Mouse (Mus musculus) CH12.LX (cell line): ENCODE results near the gene Scn3b. TPM values are rescaled to one million over a fixed set of nuclear protein-coding genes. Genes with fewer than 3 reads are reported as not detected.

ENCODE experiments used
- DNase-seq: peaks from one replicate; pipeline ENCODE4 v3.0.0-alpha.2; 2013; ENCODE audit errors: extremely low read depth
- H3K27ac ChIP-seq: 2 replicates; pipeline ENCODE4 v1.5.1; 2012; ENCODE audit warnings: low read depth, mild to moderate bottlenecking, control low read depth, moderate library complexity; ENCODE audit not compliant: insufficient read depth
- H3K27me3 ChIP-seq: replicated peaks from 2 replicates; pipeline ENCODE3; 2012; ENCODE audit warnings: inconsistent platforms
- H3K36me3 ChIP-seq, 2 experiments: replicated peaks in 1 of 2; 2 replicates each; pipeline versions ENCODE3 to v1.6.1; 2012; ENCODE audit warnings: inconsistent platforms in 1 of 2, low read length in 1 of 2, mild to moderate bottlenecking in 1 of 2, mixed read lengths in 1 of 2, moderate library complexity in 1 of 2; ENCODE audit not compliant: control insufficient read depth in 1 of 2, insufficient read depth in 1 of 2
- H3K4me1 ChIP-seq, 2 experiments: 2 replicates each; pipeline ENCODE4 v1.6.1; 2012; ENCODE audit warnings: inconsistent platforms in 1 of 2, moderate library complexity in 1 of 2; ENCODE audit not compliant: insufficient read depth in 2 of 2, control insufficient read depth in 1 of 2
- H3K4me2 ChIP-seq: 2 replicates; pipeline ENCODE4 v1.6.1; 2012; ENCODE audit warnings: low read depth, mild to moderate bottlenecking, control low read depth; ENCODE audit not compliant: poor library complexity, insufficient read depth, severe bottlenecking
- H3K4me3 ChIP-seq, 3 experiments: fragments of 150-350 bp in 1 of 3; sonication (generic) in 1 of 3; replicated peaks in 1 of 3; 2 replicates each; pipeline versions ENCODE3 to v1.5.1; 2011 to 2012; ENCODE audit warnings: low read depth in 2 of 3, low read length in 2 of 3, mild to moderate bottlenecking in 2 of 3, moderate library complexity in 2 of 3, control low read depth in 1 of 3, improper control_type of control experiment in 1 of 3, inconsistent platforms in 1 of 3, mixed read lengths in 1 of 3; ENCODE audit not compliant: poor library complexity in 1 of 3
- H3K79me2 ChIP-seq: replicated peaks from 2 replicates; pipeline ENCODE4 v1.6.1; 2012; ENCODE audit warnings: mild to moderate bottlenecking, moderate library complexity; ENCODE audit not compliant: control insufficient read depth, poor library complexity, insufficient read depth, severe bottlenecking; ENCODE audit errors: extremely low read depth
- H3K9ac ChIP-seq: 2 replicates; pipeline ENCODE4 v1.6.1; 2012; ENCODE audit warnings: low read depth, mild to moderate bottlenecking, control low read depth, moderate library complexity; ENCODE audit not compliant: insufficient read depth
- H3K9me3 ChIP-seq: replicated peaks from 2 replicates; pipeline ENCODE3; 2012; ENCODE audit warnings: low read length, inconsistent platforms, mixed read lengths
- BHLHE40 ChIP-seq: IDR thresholded peaks from 2 replicates; pipeline ENCODE4 v1.6.1; 2011; ENCODE audit warnings: mild to moderate bottlenecking, low read depth, low read length, improper control_type of control experiment
- CTCF ChIP-seq, 2 experiments: IDR thresholded peaks in 1 of 2; conservative IDR thresholded peaks in 1 of 2; 2 replicates each; pipeline ENCODE4 v1.5.1; 2011 to 2012; ENCODE audit warnings: low read depth in 2 of 2, low read length in 2 of 2, improper control_type of control experiment in 1 of 2, inconsistent platforms in 1 of 2, mild to moderate bottlenecking in 1 of 2, moderate library complexity in 1 of 2
- E2F4 ChIP-seq: IDR thresholded peaks from 2 replicates; pipeline ENCODE4 v1.6.1; 2011; ENCODE audit warnings: low read depth, low read length, improper control_type of control experiment; ENCODE audit not compliant: insufficient replicate concordance
- EP300 ChIP-seq: IDR thresholded peaks from 2 replicates; pipeline ENCODE4 v1.6.1; 2011; ENCODE audit warnings: low read length, improper control_type of control experiment
- ETS1 ChIP-seq: conservative IDR thresholded peaks from 2 replicates; pipeline ENCODE4 v1.6.1; 2012; ENCODE audit warnings: low read depth, mild to moderate bottlenecking, inconsistent platforms, low read length, improper control_type of control experiment, moderate library complexity
- IRF4 ChIP-seq: IDR thresholded peaks from 2 replicates; pipeline ENCODE4 v1.6.1; 2014; ENCODE audit warnings: low read depth, mild to moderate bottlenecking, inconsistent platforms, low read length, improper control_type of control experiment
- KAT2A ChIP-seq: IDR thresholded peaks from 2 replicates; pipeline ENCODE4 v1.6.1; 2012; ENCODE audit warnings: low read length, improper control_type of control experiment, inconsistent platforms; ENCODE audit not compliant: insufficient replicate concordance
- MAX ChIP-seq: IDR thresholded peaks from 2 replicates; pipeline ENCODE4 v1.6.1; 2011; ENCODE audit warnings: low read length, improper control_type of control experiment
- MAZ ChIP-seq: IDR thresholded peaks from 2 replicates; pipeline ENCODE4 v1.6.1; 2012; ENCODE audit warnings: low read depth, mild to moderate bottlenecking, inconsistent platforms, low read length, improper control_type of control experiment, moderate library complexity
- MYC ChIP-seq: IDR thresholded peaks from 2 replicates; pipeline ENCODE4 v1.6.1; 2011; ENCODE audit warnings: low read depth, mild to moderate bottlenecking, improper control_type of control experiment, low read length
- NELFE ChIP-seq: IDR thresholded peaks from 2 replicates; pipeline ENCODE4 v1.6.1; 2011; ENCODE audit warnings: low read depth, low read length, improper control_type of control experiment
- NRF1 ChIP-seq: IDR thresholded peaks from 2 replicates; pipeline ENCODE4 v1.6.1; 2014; ENCODE audit warnings: low read depth, mild to moderate bottlenecking, inconsistent platforms, low read length, improper control_type of control experiment, moderate library complexity
- PAX5 ChIP-seq: IDR thresholded peaks from 2 replicates; pipeline ENCODE4 v1.6.1; 2012; ENCODE audit warnings: low read length, inconsistent platforms, mixed read lengths
- RAD21 ChIP-seq: IDR thresholded peaks from 2 replicates; pipeline ENCODE4 v1.6.1; 2011; ENCODE audit warnings: low read depth, mild to moderate bottlenecking, low read length, improper control_type of control experiment, moderate library complexity
- RCOR1 ChIP-seq: conservative IDR thresholded peaks from 2 replicates; pipeline ENCODE4 v1.6.1; 2012; ENCODE audit warnings: low read depth, mild to moderate bottlenecking, inconsistent platforms, low read length, improper control_type of control experiment
- SMC3 ChIP-seq: IDR thresholded peaks from 2 replicates; pipeline ENCODE4 v1.6.1; 2011; ENCODE audit warnings: low read depth, low read length, improper control_type of control experiment
- TBP ChIP-seq: conservative IDR thresholded peaks from 2 replicates; pipeline ENCODE4 v1.6.1; 2011; ENCODE audit warnings: low read depth, low read length, improper control_type of control experiment
- UBTF ChIP-seq: IDR thresholded peaks from 2 replicates; pipeline ENCODE4 v1.6.1; 2012; ENCODE audit warnings: low read depth, mild to moderate bottlenecking, inconsistent platforms, low read length, improper control_type of control experiment, moderate library complexity
- USF1 ChIP-seq: IDR thresholded peaks from 2 replicates; pipeline ENCODE4 v1.6.1; 2014; ENCODE audit warnings: low read depth, mild to moderate bottlenecking, inconsistent platforms, low read length, improper control_type of control experiment
- ZKSCAN1 ChIP-seq: IDR thresholded peaks from 2 replicates; pipeline ENCODE4 v1.6.1; 2012; ENCODE audit warnings: low read depth, inconsistent platforms, low read length, improper control_type of control experiment, borderline replicate concordance
- ZNF384 ChIP-seq: IDR thresholded peaks from 2 replicates; pipeline ENCODE4 v1.6.1; 2012; ENCODE audit warnings: low read depth, low read length, improper control_type of control experiment, inconsistent platforms
- dilution Hi-C: fragments of 300-500 bp; cut with MboI; formaldehyde crosslinking; loops from 2 replicates; pipeline ENCODE4 v1.14.3; 2020; ENCODE audit warnings: low sequenced_read_pairs; ENCODE audit not compliant: extremely low pct_unique_long_range_greater_than_20kb, extremely low pct_ligation_motif_present
- in situ Hi-C: fragments of 300-500 bp; cut with MboI; formaldehyde crosslinking; loops from 3 replicates; pipeline ENCODE4 v1.14.3; 2019; ENCODE audit warnings: low sequenced_read_pairs, low pct_ligation_motif_present, low pct_unique_long_range_greater_than_20kb, mixed read lengths
- polyA plus RNA-seq: library from polyadenylated mRNA; unstranded; fragments of >175 nt; gene quantifications from 2 replicates; pipeline ENCODE4 v1.2.1, GENCODE M21; 2012; ENCODE audit warnings: low read depth; ENCODE audit not compliant: insufficient read length
- total RNA-seq, 2 experiments: library from RNA; depleted of rRNA; stranded (reverse); fragments of 300-350 nt in 1 of 2; fragments of >200 nt in 1 of 2; gene quantifications; 2 replicates each; pipeline ENCODE4 v1.2.3; 2012 to 2014

The Scn3b gene
- total and polyA plus RNA-seq, 3 experiments = 0.08 to 0.34 TPM; not detected in 1

DNA sequence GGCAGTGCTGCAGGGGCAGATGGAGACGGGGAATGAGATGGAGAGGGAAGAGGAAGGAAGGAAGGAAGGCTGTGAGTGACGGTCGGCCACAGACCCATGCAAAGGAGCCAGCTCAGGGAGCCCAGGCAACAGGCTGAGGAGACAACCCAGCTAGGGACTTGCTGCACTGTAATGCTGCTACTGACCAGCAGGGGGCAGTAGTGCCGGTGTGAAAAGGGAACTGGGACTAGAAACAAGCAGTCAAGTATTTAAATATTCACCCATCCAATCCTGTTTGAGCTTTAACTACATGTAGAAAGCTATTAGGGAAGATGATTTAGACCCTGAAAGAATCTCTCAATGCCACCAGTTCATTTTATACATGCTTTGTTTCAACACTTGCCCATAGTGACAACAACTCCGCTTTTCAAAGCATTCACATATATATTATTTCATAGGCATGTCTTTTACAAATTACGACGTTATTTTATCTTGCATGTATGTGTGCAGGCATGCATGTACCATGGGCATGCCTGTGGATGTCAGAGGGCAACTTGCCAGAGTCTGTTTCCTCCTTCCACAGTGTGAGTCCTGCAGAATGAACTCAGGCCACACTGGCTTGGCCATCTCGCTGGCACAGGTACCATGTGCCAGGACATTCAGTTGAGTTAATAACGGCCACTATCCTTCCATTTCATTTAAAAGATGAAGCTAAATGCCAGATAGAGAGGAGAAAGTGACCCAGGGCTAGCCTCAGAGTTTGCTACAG lies 64.8 kb downstream of the Scn3b start:
- dilution Hi-C loops (no loop called here), in situ Hi-C loops (no loop called here)
- Histone ChIP-seq H3K27me3 (no peaks in the 10 kb centered on the region), H3K9me3 (no peaks in the 10 kb centered on the region), H3K4me2 (no peak overlapping the region), H3K27ac (no peak overlapping the region), H3K79me2 (no peaks in the 10 kb centered on the region), H3K4me3 (no peak overlapping the region), H3K4me1 (peaks cover 13 to 55% of the 10 kb centered on the region in 2 experiments), H3K36me3 (peaks cover 21 to 58% of the 10 kb centered on the region in 2 experiments), H3K9ac (no peak overlapping the region)
- peak; percentile 84 for DNase-seq
- TF ChIP-seq RAD21 = peak; percentile 72
- TF ChIP-seq CTCF (conservative IDR thresholded peaks at IDR 0.05 in 1 of 2, IDR thresholded peaks at IDR 0.05 in 1 of 2; ENCODE audit: low read depth in 2 of 2, low read length in 2 of 2) = peak; percentile 90 to 99
- TF ChIP-seq TBP = no peak
- TF ChIP-seq EP300 = 0 out of 2 replicates have a peak, but pooled peaks have one; percentile 17
- peak; percentile 82 for TF ChIP-seq SMC3
- TF ChIP-seq IRF4 = peak; percentile 90
- TF ChIP-seq ZNF384 = no peak

DNA sequence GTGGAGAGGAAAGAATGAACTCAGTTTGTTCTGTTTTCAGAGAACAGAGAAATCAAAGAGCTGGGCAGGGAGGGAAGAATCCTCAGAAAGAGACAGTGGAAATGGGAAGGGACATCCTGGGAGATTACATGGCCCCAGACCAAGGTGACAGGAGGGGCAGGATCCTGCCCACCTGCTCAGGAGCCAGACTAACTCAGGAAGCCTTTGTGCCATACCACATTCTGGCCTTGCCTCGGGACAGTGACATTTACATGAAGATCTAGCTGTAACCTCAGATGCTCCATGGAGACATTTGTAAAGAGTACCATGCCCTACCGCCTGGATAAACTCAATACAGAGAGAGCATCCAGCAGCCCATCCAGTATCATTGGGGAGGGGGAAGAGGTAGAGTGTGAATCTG lies 65.6 kb downstream of the Scn3b start:
- Histone ChIP-seq H3K79me2 (no peaks in the 10 kb centered on the region), H3K9ac (no peak overlapping the region), H3K4me1 (peaks cover 13 to 59% of the 10 kb centered on the region in 2 experiments), H3K4me3 (no peak overlapping the region), H3K36me3 (peaks cover 21 to 55% of the 10 kb centered on the region in 2 experiments), H3K27ac (no peak overlapping the region), H3K27me3 (no peaks in the 10 kb centered on the region), H3K9me3 (no peaks in the 10 kb centered on the region), H3K4me2 (no peak overlapping the region)
- in situ Hi-C loops = no loop called here
- no peak for TF ChIP-seq E2F4
- no peak for TF ChIP-seq NRF1
- TF ChIP-seq ETS1 = no peak
- no peak for TF ChIP-seq MYC
- TF ChIP-seq RCOR1 = no peak
- TF ChIP-seq BHLHE40 = no peak
- no peak for TF ChIP-seq IRF4
- no peak for TF ChIP-seq UBTF
- TF ChIP-seq USF1 = no peak
- TF ChIP-seq KAT2A = no peak
- no peak for TF ChIP-seq PAX5
- no peak for TF ChIP-seq MAX
- no peak for TF ChIP-seq MAZ
- no peak for TF ChIP-seq SMC3
- no peak for TF ChIP-seq ZKSCAN1
- no peak for TF ChIP-seq NELFE
- dilution Hi-C loops = no loop called here
- DNase-seq = no peak
